In the genomic region with DNA sequence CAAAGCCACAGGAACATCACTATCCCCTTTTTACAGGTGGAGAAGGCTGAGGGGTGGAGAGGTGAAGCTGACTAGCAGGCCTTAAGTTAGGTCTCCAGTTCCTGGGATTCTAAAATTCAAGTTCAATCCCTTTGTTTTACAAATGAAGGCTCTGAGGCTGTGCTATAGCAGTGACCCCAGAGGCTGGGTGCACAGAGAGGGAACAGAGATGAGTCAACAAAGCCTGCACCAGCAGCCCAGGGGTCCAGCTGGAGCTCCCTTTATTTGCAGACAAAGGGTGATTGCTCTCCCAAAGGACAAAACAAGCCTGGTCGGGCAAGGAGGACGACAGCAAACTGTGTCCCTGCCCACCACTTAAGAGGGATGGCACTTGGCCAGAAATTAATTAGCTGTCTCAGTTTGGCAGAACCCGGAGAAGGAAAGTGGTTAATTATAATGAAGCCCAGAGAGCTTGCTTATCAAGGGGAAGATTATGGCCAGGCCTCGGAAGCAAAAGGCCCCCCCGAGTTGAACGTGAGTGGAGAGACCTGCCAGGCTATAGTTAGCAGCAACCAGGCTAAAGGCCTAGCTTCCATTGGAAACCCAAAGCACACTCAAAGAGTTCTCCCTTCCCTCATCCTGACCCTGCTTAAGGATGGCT, we compare ENCODE assay signal across 9 mouse cellular contexts. TPM values are rescaled to one million over a fixed set of nuclear protein-coding genes. Genes with fewer than 3 reads are reported as not detected.
DNase-seq lines count a peak whose midpoint lies in the region; ATAC-seq and TF ChIP-seq lines count a peak whose summit lies in the region.
"Had no signal": no experiment of that assay in that cellular context is flagged by ENCODE, and none has a peak within 500 bp of the region (broad histone marks: within the 10 kb centered on the region; RNA-seq: fewer than 3 reads in every experiment).

No protein-coding gene starts in this region.

- no peak for ATAC-seq in kidney, postnatal 0 days (replicated peaks; ENCODE audit: low FRiP score, low read depth)
- ATAC-seq in forebrain, embryonic 15.5 days (replicated peaks) = peak; percentile 89
- peak; percentile 72 for ATAC-seq in hindbrain, embryonic 12.5 days (ENCODE audit: low FRiP score)
- ATAC-seq in midbrain, postnatal 0 days (ENCODE audit: low FRiP score) = no peak
- ATAC-seq in kidney, embryonic 14.5 days (ENCODE audit: low FRiP score, low TSS enrichment) = no peak
- no peak for ATAC-seq in megakaryocyte progenitor cell, adult 5-6 weeks (replicated peaks; ENCODE audit: poor library complexity)
- ATAC-seq: CD4-positive, CD25-positive, alpha-beta regulatory T cell, adult 4 months had no signal

- no peaks in the 10 kb centered on the region for H3K36me3 ChIP-seq in kidney, postnatal 0 days (ENCODE audit: insufficient read depth, low read length)
- no peaks in the 10 kb centered on the region for H3K36me3 ChIP-seq in forebrain, embryonic 15.5 days
- no peaks in the 10 kb centered on the region for H3K36me3 ChIP-seq in hindbrain, embryonic 12.5 days
- H3K36me3 ChIP-seq in midbrain, postnatal 0 days (ENCODE audit: insufficient read depth, low read length) = no peaks in the 10 kb centered on the region
- H3K36me3 ChIP-seq in kidney, embryonic 14.5 days (ENCODE audit: control insufficient read depth, insufficient read depth, low read length) = no peaks in the 10 kb centered on the region

- TF ChIP-seq CTCF in kidney, postnatal 0 days (IDR thresholded peaks at IDR 0.05; ENCODE audit: low read depth) = no peak
- TF ChIP-seq CTCF in midbrain, postnatal 0 days (IDR thresholded peaks at IDR 0.05) = no peak

- H3K27me3 ChIP-seq in kidney, postnatal 0 days (ENCODE audit: insufficient read depth, low read length) = no peaks in the 10 kb centered on the region
- no peaks in the 10 kb centered on the region for H3K27me3 ChIP-seq in forebrain, embryonic 15.5 days
- no peaks in the 10 kb centered on the region for H3K27me3 ChIP-seq in hindbrain, embryonic 12.5 days
- H3K27me3 ChIP-seq in midbrain, postnatal 0 days (ENCODE audit: insufficient read depth, low read length) = no peaks in the 10 kb centered on the region
- no peaks in the 10 kb centered on the region for H3K27me3 ChIP-seq in kidney, embryonic 14.5 days (ENCODE audit: control insufficient read depth, insufficient read depth, low read length)

- no peak overlapping the region for H3K4me3 ChIP-seq in kidney, postnatal 0 days (replicated peaks; ENCODE audit: low read depth, low read length)
- H3K4me3 ChIP-seq in forebrain, embryonic 15.5 days = no peak overlapping the region
- H3K4me3 ChIP-seq in hindbrain, embryonic 12.5 days = no peak overlapping the region
- H3K4me3 ChIP-seq in midbrain, postnatal 0 days (ENCODE audit: low read depth, low read length) = no peak overlapping the region
- H3K4me3 ChIP-seq in kidney, embryonic 14.5 days (ENCODE audit: low read length) = no peak overlapping the region

- no peak overlapping the region for H3K4me2 ChIP-seq in kidney, postnatal 0 days (ENCODE audit: low read length)
- no peak overlapping the region for H3K4me2 ChIP-seq in forebrain, embryonic 15.5 days (replicated peaks)
- no peak overlapping the region for H3K4me2 ChIP-seq in hindbrain, embryonic 12.5 days (replicated peaks)
- H3K4me2 ChIP-seq in midbrain, postnatal 0 days (ENCODE audit: low read depth, low read length, poor library complexity, severe bottlenecking) = no peak overlapping the region
- H3K4me2 ChIP-seq in kidney, embryonic 14.5 days (replicated peaks; ENCODE audit: low read depth, low read length) = no peak overlapping the region

- WGBS in kidney, postnatal 0 days = 41% methylated on average over 6 of the region's 6 CpGs
- WGBS in forebrain, embryonic 15.5 days = 3% methylated on average over 6 of the region's 6 CpGs
- WGBS in hindbrain, embryonic 12.5 days = 24% methylated on average over 6 of the region's 6 CpGs
- WGBS in midbrain, postnatal 0 days = 10% methylated on average over 6 of the region's 6 CpGs
- 45% methylated on average over 6 of the region's 6 CpGs for WGBS in kidney, embryonic 14.5 days

- H3K27ac ChIP-seq in kidney, postnatal 0 days = no peak overlapping the region
- peak overlapping the region; percentile 75 for H3K27ac ChIP-seq in forebrain, embryonic 15.5 days (replicated peaks)
- H3K27ac ChIP-seq in hindbrain, embryonic 12.5 days = peak overlapping the region; percentile 35
- H3K27ac ChIP-seq in midbrain, postnatal 0 days (ENCODE audit: low read depth, low read length) = no peak overlapping the region; the same call in 1 of the 2 replicates
- H3K27ac ChIP-seq in kidney, embryonic 14.5 days (ENCODE audit: low read depth, low read length) = no peak overlapping the region

- 0 out of 2 replicates have a peak overlapping the region, but pooled peaks have one; percentile 14 for H3K9ac ChIP-seq in kidney, postnatal 0 days (ENCODE audit: low read depth, low read length)
- no peak overlapping the region for H3K9ac ChIP-seq in forebrain, embryonic 15.5 days (replicated peaks)
- H3K9ac ChIP-seq in hindbrain, embryonic 12.5 days = no peak overlapping the region
- no peak overlapping the region for H3K9ac ChIP-seq in midbrain, postnatal 0 days (replicated peaks; ENCODE audit: low read length, poor library complexity, severe bottlenecking)
- no peak overlapping the region for H3K9ac ChIP-seq in kidney, embryonic 14.5 days (ENCODE audit: low read depth, low read length)

- no peaks in the 10 kb centered on the region for H3K9me3 ChIP-seq in kidney, postnatal 0 days (replicated peaks; ENCODE audit: low read length)
- H3K9me3 ChIP-seq in forebrain, embryonic 15.5 days = no peaks in the 10 kb centered on the region
- no peaks in the 10 kb centered on the region for H3K9me3 ChIP-seq in hindbrain, embryonic 12.5 days (replicated peaks)
- H3K9me3 ChIP-seq in midbrain, postnatal 0 days (ENCODE audit: low read length) = no peaks in the 10 kb centered on the region
- H3K9me3 ChIP-seq in kidney, embryonic 14.5 days (ENCODE audit: control insufficient read depth, low read length) = no peaks in the 10 kb centered on the region

- no peak for DNase-seq in kidney, postnatal 0 days (ENCODE audit: low spot score)
- DNase-seq in kidney, adult 9 months = no peak
- DNase-seq in midbrain, postnatal 0 days (ENCODE audit: low spot score) = peak; percentile 73
- no peak for DNase-seq in thymus, postnatal 0 days (ENCODE audit: low spot score)

- no peaks in the 10 kb centered on the region for H3K4me1 ChIP-seq in kidney, postnatal 0 days (replicated peaks; ENCODE audit: insufficient read depth, low read length)
- H3K4me1 ChIP-seq in forebrain, embryonic 15.5 days = peaks cover 18% of the 10 kb centered on the region
- H3K4me1 ChIP-seq in hindbrain, embryonic 12.5 days = no peaks in the 10 kb centered on the region
- no peaks in the 10 kb centered on the region for H3K4me1 ChIP-seq in midbrain, postnatal 0 days (ENCODE audit: insufficient read depth, low read length)
- no peaks in the 10 kb centered on the region for H3K4me1 ChIP-seq in kidney, embryonic 14.5 days (ENCODE audit: control insufficient read depth, insufficient read depth, low read length)

RNA-seq across cellular contexts. Expression of a gene that starts 15.2 kb away (rescaled TPM):
- polyA plus RNA-seq in kidney, postnatal 0 days (2015; fragmentation: Nextera tagmentation; extraction: Ambion mirVana) = 0.03 and 0.05 TPM in 2 replicates
- polyA plus RNA-seq in forebrain, embryonic 15.5 days (2015; fragmentation: Nextera tagmentation; extraction: Ambion mirVana) = 0.11 and 0.17 TPM in 2 replicates
- 0.08 and 0.18 TPM in 2 replicates for polyA plus RNA-seq in hindbrain, embryonic 12.5 days (2016; fragmentation: Nextera tagmentation; extraction: Ambion mirVana)
- total RNA-seq in midbrain, postnatal 0 days (2014; rRNA removed) = 2.2 and 2.6 TPM in 2 replicates
- polyA plus RNA-seq in midbrain, postnatal 0 days (2015; fragmentation: Nextera tagmentation; extraction: Ambion mirVana) = 0.65 and 0.79 TPM in 2 replicates
- polyA plus RNA-seq in kidney, embryonic 14.5 days (2014; fragmentation: Nextera tagmentation; extraction: Ambion mirVana) = 0.09 and 0.30 TPM in 2 replicates
- 0.08 and 0.22 TPM in 2 replicates for polyA plus RNA-seq in thymus, postnatal 0 days (2015; fragmentation: Nextera tagmentation; extraction: Ambion mirVana)
- total RNA-seq in megakaryocyte progenitor cell, adult 5-6 weeks (2015) = not detected in 2 replicates
- not detected in 2 replicates for total RNA-seq in megakaryocyte progenitor cell, adult 5-6 weeks (2017)
- polyA plus RNA-seq: CD4-positive, CD25-positive, alpha-beta regulatory T cell, adult 4 months had no signal

RNA-seq across cellular contexts. Expression of a gene that starts 54.0 kb away (rescaled TPM):
- 42.3 and 44.6 TPM in 2 replicates for polyA plus RNA-seq in kidney, postnatal 0 days (2015; fragmentation: Nextera tagmentation; extraction: Ambion mirVana)
- polyA plus RNA-seq in forebrain, embryonic 15.5 days (2015; fragmentation: Nextera tagmentation; extraction: Ambion mirVana) = 73.3 and 73.7 TPM in 2 replicates
- 198 and 210 TPM in 2 replicates for polyA plus RNA-seq in hindbrain, embryonic 12.5 days (2016; fragmentation: Nextera tagmentation; extraction: Ambion mirVana)
- 70.4 and 77.1 TPM in 2 replicates for total RNA-seq in midbrain, postnatal 0 days (2014; rRNA removed)
- 29.4 and 29.9 TPM in 2 replicates for polyA plus RNA-seq in midbrain, postnatal 0 days (2015; fragmentation: Nextera tagmentation; extraction: Ambion mirVana)
- 52.5 and 78.5 TPM in 2 replicates for polyA plus RNA-seq in kidney, embryonic 14.5 days (2014; fragmentation: Nextera tagmentation; extraction: Ambion mirVana)
- 47.5 and 52.0 TPM in 2 replicates for polyA plus RNA-seq in thymus, postnatal 0 days (2015; fragmentation: Nextera tagmentation; extraction: Ambion mirVana)
- total RNA-seq in megakaryocyte progenitor cell, adult 5-6 weeks (2015) = 42.5 and 53.5 TPM in 2 replicates
- total RNA-seq in megakaryocyte progenitor cell, adult 5-6 weeks (2017) = 49.7 and 78.9 TPM in 2 replicates

RNA-seq across cellular contexts. Expression of a gene that starts 54.6 kb away (rescaled TPM):
- 0.08 and 0.17 TPM in 2 replicates for polyA plus RNA-seq in kidney, postnatal 0 days (2015; fragmentation: Nextera tagmentation; extraction: Ambion mirVana)
- polyA plus RNA-seq in forebrain, embryonic 15.5 days (2015; fragmentation: Nextera tagmentation; extraction: Ambion mirVana) = 0.08 TPM in 1 of 2 replicates, not detected in the other
- polyA plus RNA-seq in hindbrain, embryonic 12.5 days (2016; fragmentation: Nextera tagmentation; extraction: Ambion mirVana) = 0.09 TPM in 2 replicates
- 0.05 TPM in 1 of 2 replicates, not detected in the other for total RNA-seq in midbrain, postnatal 0 days (2014; rRNA removed)
- polyA plus RNA-seq in midbrain, postnatal 0 days (2015; fragmentation: Nextera tagmentation; extraction: Ambion mirVana) = 0.06 TPM in 1 of 2 replicates, not detected in the other
- polyA plus RNA-seq in kidney, embryonic 14.5 days (2014; fragmentation: Nextera tagmentation; extraction: Ambion mirVana) = 0.09 TPM in 1 of 2 replicates, not detected in the other
- polyA plus RNA-seq in thymus, postnatal 0 days (2015; fragmentation: Nextera tagmentation; extraction: Ambion mirVana) = 0.05 and 0.08 TPM in 2 replicates
- total RNA-seq in megakaryocyte progenitor cell, adult 5-6 weeks (2015) = 0.07 and 0.34 TPM in 2 replicates
- 0.50 and 0.61 TPM in 2 replicates for total RNA-seq in megakaryocyte progenitor cell, adult 5-6 weeks (2017)
- polyA plus RNA-seq: CD4-positive, CD25-positive, alpha-beta regulatory T cell, adult 4 months had no signal

Comparison
In these comparisons a context has a peak if more than half of its experiments do, and no peak if none do; other contexts are left out.
1. ATAC-seq: peak in forebrain, embryonic 15.5 days (single experiment) and hindbrain, embryonic 12.5 days (single experiment); none in kidney, postnatal 0 days (single experiment), midbrain, postnatal 0 days (single experiment), kidney, embryonic 14.5 days (single experiment) and megakaryocyte progenitor cell, adult 5-6 weeks (single experiment).
2. H3K27ac ChIP-seq: peak in forebrain, embryonic 15.5 days (single experiment) and hindbrain, embryonic 12.5 days (single experiment); none in kidney, postnatal 0 days (single experiment), midbrain, postnatal 0 days (single experiment) and kidney, embryonic 14.5 days (single experiment).